Mouse (Mus musculus) neural tube, embryonic 10.5 days (tissue): ENCODE data around the gene Mamdc2.

Experiments
- DNase-seq: peaks from one replicate; pipeline ENCODE4 v3.0.0-alpha.2; 2017; ENCODE audit warnings: low spot score; ENCODE audit errors: extremely low spot score

Mamdc2 gene

DNA sequence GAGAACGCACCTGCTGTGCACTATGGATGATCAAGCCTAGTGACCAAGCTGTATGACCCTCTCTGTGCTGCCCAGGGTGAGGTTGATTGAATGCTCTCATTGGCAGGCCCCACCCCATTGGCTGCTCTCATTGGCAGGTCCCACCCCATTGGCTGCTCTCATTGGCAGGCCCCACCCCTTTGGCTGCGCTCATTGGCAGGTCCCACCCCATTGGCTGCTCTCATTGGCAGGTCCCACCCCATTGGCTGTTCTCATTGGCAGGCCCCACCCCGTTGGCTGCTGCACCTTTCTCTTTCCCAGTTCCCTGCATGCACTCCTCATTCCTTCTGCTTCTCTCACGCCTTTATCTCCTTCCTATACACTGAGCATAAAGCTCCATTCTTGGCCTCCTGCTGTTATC, 12.5 kb downstream of the Mamdc2 start:
- DNase-seq, result no peak

- no peak for DNase-seq
These were observed 13.8 kb downstream of the Mamdc2 start for GRCm38 (mm10) chr19:23434433-23434832.

GRCm38 (mm10) chr19:23417668-23418067, 30.6 kb downstream of the Mamdc2 start:
- DNase-seq, result no peak

- DNase-seq, result no peak
These were observed 37.4 kb downstream of the Mamdc2 start for GRCm38 (mm10) chr19:23410800-23411199.

- DNase-seq, result no peak
These were observed 37.9 kb downstream of the Mamdc2 start for GRCm38 (mm10) chr19:23410328-23410727.

DNA sequence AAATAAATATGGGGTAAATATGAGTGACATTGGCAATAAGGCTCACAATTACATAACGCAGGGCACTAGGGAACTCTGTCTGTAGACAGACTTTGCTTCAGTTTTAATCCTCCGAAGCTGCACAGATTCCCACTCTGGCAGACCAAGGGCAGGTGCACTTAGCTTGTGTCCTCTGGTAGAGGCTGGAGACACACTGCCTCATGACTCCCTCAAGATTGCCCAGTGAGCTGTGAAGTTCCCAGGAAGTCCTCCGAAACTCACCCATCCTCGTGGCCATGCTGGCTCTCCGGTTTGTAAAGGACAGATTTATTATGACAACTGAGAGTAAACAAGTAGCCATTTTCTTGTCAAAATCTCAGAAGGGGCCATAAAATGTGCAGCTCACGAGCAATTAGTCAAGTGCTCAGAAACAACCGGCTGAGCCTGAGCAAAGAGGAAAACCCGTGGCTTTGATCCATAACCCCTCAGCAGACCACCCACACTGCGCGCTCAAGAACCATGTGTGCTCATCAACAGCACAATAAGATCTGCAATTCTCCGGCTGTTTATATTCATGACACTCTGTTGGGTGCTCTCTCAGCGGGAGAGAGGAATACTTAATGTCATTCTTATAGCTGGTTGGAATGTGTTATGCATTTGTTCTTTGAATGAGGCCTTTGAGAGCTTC, 46.6 kb downstream of the Mamdc2 start:
- DNase-seq, result no peak

DNA sequence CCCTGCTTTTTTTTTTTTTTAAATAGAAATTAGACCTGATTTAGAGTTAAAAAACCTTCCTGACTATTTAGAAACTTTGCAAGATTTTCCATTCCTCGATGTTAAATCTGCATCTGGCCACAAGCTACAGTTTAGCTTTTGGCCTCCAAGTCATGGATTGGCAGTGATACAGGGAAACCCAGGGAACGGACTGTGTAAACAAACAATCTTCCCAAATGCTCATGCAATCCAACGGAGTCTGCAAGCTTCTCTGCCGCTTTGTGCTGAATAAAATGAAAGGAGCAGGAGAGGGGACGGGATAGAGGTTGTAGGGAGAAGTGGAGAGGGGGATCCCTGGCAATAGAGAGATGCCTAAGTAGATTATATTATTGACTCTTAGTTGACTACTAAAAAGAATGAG, 47.8 kb downstream of the Mamdc2 start:
- no peak for DNase-seq

DNA sequence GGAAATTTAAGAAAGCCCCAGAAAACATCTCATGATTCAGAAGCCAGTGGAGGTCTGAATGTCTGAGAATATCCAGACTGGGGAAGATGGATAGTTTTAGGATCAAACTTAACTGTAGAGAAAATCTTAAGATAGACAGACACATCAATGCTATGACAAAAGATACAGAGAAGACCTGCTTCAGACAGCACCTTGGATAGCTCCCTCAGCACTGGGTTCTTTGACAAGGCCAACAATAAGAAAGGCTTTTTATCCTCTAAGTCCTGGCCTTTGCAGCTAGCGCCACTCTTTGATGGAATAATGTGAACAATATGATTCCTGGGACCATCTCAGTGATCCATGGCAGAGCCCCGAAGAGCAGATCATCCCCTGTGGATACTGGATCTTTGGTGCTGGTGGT, 52.3 kb downstream of the Mamdc2 start:
- no peak for DNase-seq

GRCm38 (mm10) chr19:23394597-23394996, 53.6 kb downstream of the Mamdc2 start:
- DNase-seq, result no peak

- no peak for DNase-seq
These were observed 59.4 kb downstream of the Mamdc2 start for GRCm38 (mm10) chr19:23388862-23389272.

- no peak for DNase-seq
These were observed 60.0 kb downstream of the Mamdc2 start for GRCm38 (mm10) chr19:23388083-23388861.

DNA sequence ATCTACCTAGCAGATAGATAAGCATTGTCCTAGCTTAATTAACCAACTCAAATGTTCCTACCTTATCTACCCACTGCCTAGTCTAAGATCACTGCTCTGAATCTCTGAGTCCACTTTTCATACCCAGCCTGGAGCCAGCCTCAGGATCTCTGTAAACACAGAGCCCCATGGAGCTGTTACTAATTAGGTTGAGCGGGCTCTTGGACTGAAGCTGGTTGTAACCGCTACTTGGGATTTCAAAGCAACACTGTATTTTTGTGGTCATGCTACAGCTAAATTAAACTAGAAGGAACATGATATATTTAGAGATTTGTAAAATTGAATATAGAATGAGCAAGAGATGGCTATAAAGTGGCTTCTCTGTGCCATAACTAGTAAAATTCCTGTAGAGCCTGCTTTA, 65.8 kb downstream of the Mamdc2 start:
- DNase-seq, result no peak

DNA sequence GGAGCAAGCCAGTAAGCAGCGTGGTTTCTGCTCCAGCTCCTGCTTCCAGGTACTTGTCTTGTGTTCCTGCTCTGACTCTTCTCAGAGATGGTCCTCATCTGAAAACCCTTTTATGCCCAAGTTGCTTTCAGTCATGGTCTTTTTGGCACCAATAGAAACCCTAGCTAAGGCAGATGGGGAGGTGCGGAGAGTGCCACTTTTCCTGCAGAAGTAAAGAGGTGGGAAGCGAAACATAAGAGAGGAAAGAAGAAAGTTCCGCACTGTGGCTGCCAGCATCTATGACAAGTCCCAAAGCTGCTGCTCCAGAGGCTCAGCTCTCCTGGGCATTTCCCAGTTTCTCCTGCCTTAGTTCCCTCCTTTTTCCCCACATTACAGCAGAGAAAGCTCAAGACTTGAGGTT, 67.3 kb downstream of the Mamdc2 start:
- DNase-seq, result no peak

DNA sequence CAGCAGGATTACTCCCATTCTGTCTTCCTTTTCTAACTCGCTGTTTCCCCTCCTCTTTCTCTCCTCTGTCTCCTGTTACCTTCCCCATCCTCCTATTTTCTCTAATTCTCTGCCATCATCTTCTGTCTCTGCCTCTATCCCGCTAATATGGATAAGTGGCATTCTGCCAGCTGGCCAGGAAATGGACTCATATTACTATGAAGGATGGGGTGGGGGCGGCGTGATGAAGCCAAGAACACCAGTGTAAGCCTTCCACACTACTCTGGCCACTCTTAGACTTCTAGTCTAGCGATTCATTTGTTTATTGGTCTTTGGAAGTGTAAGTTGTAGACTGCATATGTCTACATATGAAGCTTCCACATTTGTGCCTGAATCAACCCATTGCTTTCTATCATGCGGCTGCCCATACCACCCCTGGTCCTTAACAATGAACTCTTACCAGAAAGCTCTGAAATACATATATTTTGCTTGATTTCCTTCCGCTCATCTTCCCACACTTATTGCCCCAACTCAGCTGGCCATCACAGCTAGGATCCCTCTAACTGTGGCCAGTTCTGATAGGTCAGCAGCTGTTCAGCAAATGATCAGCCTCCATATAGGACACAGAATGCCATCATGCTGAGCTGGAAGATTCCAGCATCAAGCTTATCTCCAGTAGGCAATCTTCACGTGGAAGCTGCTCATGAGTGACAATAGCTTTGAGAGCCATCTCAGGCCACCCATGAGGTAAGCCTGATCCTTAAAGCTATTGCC, 68.3 kb downstream of the Mamdc2 start:
- DNase-seq, result no peak

DNA sequence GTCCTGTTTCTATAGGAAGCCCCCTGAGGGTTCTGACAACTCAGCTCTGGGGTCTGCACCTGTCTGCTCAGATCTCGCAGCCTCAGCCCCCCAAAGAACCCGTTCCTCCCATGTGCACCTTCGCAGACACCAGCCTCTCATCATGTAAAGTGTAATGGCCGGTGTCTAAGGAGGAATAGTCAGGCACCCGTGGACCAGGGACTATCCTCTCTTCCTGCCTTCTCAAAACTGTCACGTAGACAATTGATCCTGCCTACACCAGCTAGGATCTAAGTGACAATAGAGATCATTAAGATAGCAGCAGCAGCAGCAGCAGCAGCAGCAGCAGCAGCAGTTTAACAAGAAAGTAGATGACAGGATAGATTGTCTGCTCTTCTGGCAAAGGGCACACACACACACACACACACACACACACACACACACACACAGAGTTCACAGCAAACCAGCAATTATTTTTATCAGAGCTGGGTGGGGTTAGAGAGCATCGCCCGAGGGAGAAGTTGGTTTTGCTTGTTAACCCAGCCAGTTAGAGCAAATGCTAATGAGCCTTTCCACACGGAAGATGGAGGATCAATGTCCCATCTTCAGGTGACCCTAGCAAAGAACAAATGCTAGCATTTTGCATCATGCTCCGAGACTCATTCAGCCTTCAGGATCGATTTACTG, 71.6 kb downstream of the Mamdc2 start:
- no peak for DNase-seq

GRCm38 (mm10) chr19:23374941-23375656, 73.1 kb downstream of the Mamdc2 start:
- no peak for DNase-seq

DNA sequence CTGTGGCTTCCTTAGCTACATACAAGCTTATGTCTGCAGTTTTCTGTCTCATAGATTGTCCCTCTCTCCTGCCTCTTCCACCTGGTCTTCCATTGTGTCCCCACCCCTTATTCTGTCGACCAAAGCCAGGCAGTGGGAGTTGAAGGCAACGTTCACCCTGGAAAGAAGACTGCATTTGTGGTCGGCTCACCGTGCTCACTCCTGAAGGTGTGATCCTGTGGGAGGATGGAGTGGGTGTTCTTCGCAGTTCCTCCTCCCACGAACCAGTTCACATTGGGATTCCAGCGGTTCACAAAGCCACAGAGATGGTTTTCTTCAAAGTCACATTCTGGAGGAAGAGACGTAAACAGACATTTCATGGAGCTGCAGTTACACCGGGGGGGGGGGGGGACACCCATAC, 74.5 kb downstream of the Mamdc2 start:
- DNase-seq, result no peak

- DNase-seq, result peak; percentile 63
These were observed 75.0 kb downstream of the Mamdc2 start for GRCm38 (mm10) chr19:23373287-23373686.

GRCm38 (mm10) chr19:23369275-23369674, 79.0 kb downstream of the Mamdc2 start:
- DNase-seq, result no peak

DNA sequence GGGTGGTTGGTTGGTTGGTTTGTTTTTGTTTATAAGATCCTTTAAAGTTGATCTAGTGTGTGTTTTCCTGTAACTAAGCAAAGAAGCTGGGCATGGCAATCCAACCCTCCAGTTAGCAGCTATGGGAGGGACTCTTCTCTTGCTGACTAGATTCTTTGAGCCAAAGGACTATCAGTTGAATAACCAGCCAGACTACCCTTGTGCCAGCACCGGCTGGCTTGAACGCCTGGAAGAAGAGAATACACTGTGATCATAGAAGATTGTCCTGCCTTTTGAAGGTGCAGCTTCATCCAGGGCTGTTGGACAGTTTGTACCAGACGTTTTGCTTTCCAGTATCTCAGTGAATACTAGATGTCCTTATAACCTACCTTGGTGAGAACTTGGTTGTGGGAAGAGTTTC, 86.2 kb downstream of the Mamdc2 start:
- no peak for DNase-seq

GRCm38 (mm10) chr19:23361124-23361523, 87.1 kb downstream of the Mamdc2 start:
- DNase-seq, result no peak
